Mouse (Mus musculus): ENCODE measurements around the gene Vmn2r91. TPM values are rescaled to one million over a fixed set of nuclear protein-coding genes. Genes with fewer than 3 reads are reported as not detected.
"Not testable (repeated sequence)": the region's sequence is repeated elsewhere in the genome, so short reads cannot be mapped to it uniquely, and the experiment has no call there.

Vmn2r91 gene
- not detected in 2 replicates for polyA plus RNA-seq (2011; ENCODE audit: insufficient read depth, insufficient read length, low read depth, missing spikeins)

DNA sequence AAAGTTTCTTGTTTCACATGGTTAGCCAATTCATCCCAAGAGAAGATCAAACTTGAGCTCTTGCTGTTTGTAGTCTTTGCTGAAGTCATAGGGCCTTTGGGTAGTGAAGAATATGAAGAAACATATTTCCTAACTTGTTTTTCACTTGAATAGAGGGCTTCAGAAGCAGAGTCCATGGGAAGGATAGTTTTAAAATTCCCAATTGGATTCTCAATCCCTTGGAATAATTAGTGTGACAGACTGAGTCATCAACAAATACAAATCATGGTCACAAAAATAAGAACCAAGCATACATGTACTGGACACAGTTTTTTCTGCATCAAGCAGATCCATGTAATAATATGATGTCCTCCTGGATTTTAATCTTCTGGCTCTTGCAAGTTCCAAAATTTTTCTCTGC is at the start of gene Vmn2r91:
Vmn2r91 (plus strand) TSS at position 301 of the 400 bp plus-strand sequence.
- not testable (repeated sequence) for H3K27ac ChIP-seq (ENCODE audit: insufficient read depth, low read length); H3K9ac ChIP-seq (ENCODE audit: low read depth, poor library complexity, severe bottlenecking); H3K4me3 ChIP-seq (ENCODE audit: low read depth, low read length); H3K27me3 ChIP-seq (ENCODE audit: control insufficient read depth, insufficient read depth, low read length, poor library complexity, severe bottlenecking); H3K36me3 ChIP-seq (ENCODE audit: control insufficient read depth, insufficient read depth, low read length, poor library complexity, severe bottlenecking); H3K4me1 ChIP-seq (ENCODE audit: control insufficient read depth, insufficient read depth, low read length); H3K9me3 ChIP-seq (replicated peaks; ENCODE audit: control insufficient read depth, insufficient read depth, low read length, poor library complexity, severe bottlenecking)

- Histone ChIP-seq H3K9me3 (replicated peaks; ENCODE audit: control insufficient read depth, insufficient read depth, low read length, poor library complexity, severe bottlenecking) (no peaks in the 10 kb centered on the region), H3K36me3 (ENCODE audit: control insufficient read depth, insufficient read depth, low read length, poor library complexity, severe bottlenecking) (no peaks in the 10 kb centered on the region), H3K4me1 (ENCODE audit: control insufficient read depth, insufficient read depth, low read length) (no peaks in the 10 kb centered on the region), H3K9ac (ENCODE audit: low read depth, poor library complexity, severe bottlenecking) (no peak within 1 kb of the TSS), H3K4me3 (ENCODE audit: low read depth, low read length) (no peak within 1 kb of the TSS), H3K27me3 (ENCODE audit: control insufficient read depth, insufficient read depth, low read length, poor library complexity, severe bottlenecking) (no peaks in the 10 kb centered on the region), H3K27ac (ENCODE audit: insufficient read depth, low read length) (no peak within 1 kb of the TSS)
- no peak for TF ChIP-seq CTCF (IDR thresholded peaks at IDR 0.05; ENCODE audit: low read depth, low read length)
- TF ChIP-seq POLR2A (IDR thresholded peaks at IDR 0.05; ENCODE audit: insufficient read depth, low read length), result no peak
- TF ChIP-seq EP300 (IDR thresholded peaks at IDR 0.05; ENCODE audit: insufficient read depth, low read depth, low read length), result no peak
Observed at GRCm38 (mm10) chr17:18049124-18049523, 35.7 kb upstream of the Vmn2r91 start, which contains the start of gene Vmn2r124. Gene Vmn2r124, plus strand, starts transcription at chr17:18049424.

DNA sequence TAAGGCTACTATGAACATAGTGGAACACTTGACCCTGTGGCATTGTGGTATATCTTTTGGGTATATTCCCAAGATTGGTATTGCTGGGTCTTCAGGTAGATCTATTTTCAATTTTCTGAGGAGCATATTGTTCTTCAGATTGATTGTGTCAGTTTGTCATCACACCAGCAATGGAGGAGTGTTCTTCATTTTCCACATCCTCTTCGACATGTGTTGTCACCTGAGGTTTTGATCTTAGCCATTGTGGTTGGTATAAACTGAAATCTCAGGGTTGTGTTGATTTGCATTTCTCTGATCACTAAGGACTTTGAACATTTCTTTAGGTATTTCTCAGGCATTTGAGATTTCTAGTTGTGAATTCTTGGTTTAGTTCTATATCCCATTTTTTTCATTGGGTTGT is 10.8 kb downstream of the Vmn2r91 start:
- H3K27me3 ChIP-seq (ENCODE audit: control insufficient read depth, insufficient read depth, low read length, poor library complexity, severe bottlenecking); H3K4me3 ChIP-seq (ENCODE audit: low read depth, low read length); H3K27ac ChIP-seq (ENCODE audit: insufficient read depth, low read length); H3K4me1 ChIP-seq (ENCODE audit: control insufficient read depth, insufficient read depth, low read length); H3K9ac ChIP-seq (ENCODE audit: low read depth, poor library complexity, severe bottlenecking); H3K36me3 ChIP-seq (ENCODE audit: control insufficient read depth, insufficient read depth, low read length, poor library complexity, severe bottlenecking); H3K9me3 ChIP-seq (replicated peaks; ENCODE audit: control insufficient read depth, insufficient read depth, low read length, poor library complexity, severe bottlenecking): not testable (repeated sequence)

- not testable (repeated sequence) for H3K9ac ChIP-seq (ENCODE audit: low read depth, poor library complexity, severe bottlenecking); H3K4me1 ChIP-seq (ENCODE audit: control insufficient read depth, insufficient read depth, low read length); H3K27me3 ChIP-seq (ENCODE audit: control insufficient read depth, insufficient read depth, low read length, poor library complexity, severe bottlenecking); H3K27ac ChIP-seq (ENCODE audit: insufficient read depth, low read length); H3K9me3 ChIP-seq (replicated peaks; ENCODE audit: control insufficient read depth, insufficient read depth, low read length, poor library complexity, severe bottlenecking); H3K4me3 ChIP-seq (ENCODE audit: low read depth, low read length); H3K36me3 ChIP-seq (ENCODE audit: control insufficient read depth, insufficient read depth, low read length, poor library complexity, severe bottlenecking)
Observed at GRCm38 (mm10) chr17:18102265-18102664, 17.4 kb downstream of the Vmn2r91 start.

- H3K27ac ChIP-seq (ENCODE audit: insufficient read depth, low read length); H3K9ac ChIP-seq (ENCODE audit: low read depth, poor library complexity, severe bottlenecking); H3K27me3 ChIP-seq (ENCODE audit: control insufficient read depth, insufficient read depth, low read length, poor library complexity, severe bottlenecking); H3K9me3 ChIP-seq (replicated peaks; ENCODE audit: control insufficient read depth, insufficient read depth, low read length, poor library complexity, severe bottlenecking); H3K4me1 ChIP-seq (ENCODE audit: control insufficient read depth, insufficient read depth, low read length); H3K36me3 ChIP-seq (ENCODE audit: control insufficient read depth, insufficient read depth, low read length, poor library complexity, severe bottlenecking); H3K4me3 ChIP-seq (ENCODE audit: low read depth, low read length): not testable (repeated sequence)
Observed at GRCm38 (mm10) chr17:18151587-18151986, 66.8 kb downstream of the Vmn2r91 start, which contains the start of gene Vmn2r92. Gene Vmn2r92, plus strand, starts transcription at chr17:18151887.

DNA sequence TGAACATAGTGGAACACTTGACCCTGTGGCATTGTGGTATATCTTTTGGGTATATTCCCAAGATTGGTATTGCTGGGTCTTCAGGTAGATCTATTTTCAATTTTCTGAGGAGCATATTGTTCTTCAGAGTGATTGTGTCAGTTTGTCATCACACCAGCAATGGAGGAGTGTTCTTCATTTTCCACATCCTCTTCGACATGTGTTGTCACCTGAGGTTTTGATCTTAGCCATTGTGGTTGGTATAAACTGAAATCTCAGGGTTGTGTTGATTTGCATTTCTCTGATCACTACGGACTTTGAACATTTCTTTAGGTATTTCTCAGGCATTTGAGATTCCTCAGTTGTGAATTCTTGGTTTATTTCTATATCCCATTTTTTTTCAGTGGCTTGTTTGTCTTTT is 76.4 kb downstream of the Vmn2r91 start:
- not testable (repeated sequence) for H3K4me3 ChIP-seq (ENCODE audit: low read depth, low read length); H3K9me3 ChIP-seq (replicated peaks; ENCODE audit: control insufficient read depth, insufficient read depth, low read length, poor library complexity, severe bottlenecking); H3K36me3 ChIP-seq (ENCODE audit: control insufficient read depth, insufficient read depth, low read length, poor library complexity, severe bottlenecking); H3K27me3 ChIP-seq (ENCODE audit: control insufficient read depth, insufficient read depth, low read length, poor library complexity, severe bottlenecking); H3K4me1 ChIP-seq (ENCODE audit: control insufficient read depth, insufficient read depth, low read length); H3K27ac ChIP-seq (ENCODE audit: insufficient read depth, low read length); H3K9ac ChIP-seq (ENCODE audit: low read depth, poor library complexity, severe bottlenecking)

Other genes with a start within 250 kb of the Vmn2r91 start
- gene Has1, start 229.8 kb upstream of the Vmn2r91 start, polyA plus RNA-seq (2011; ENCODE audit: insufficient read depth, insufficient read length, low read depth, missing spikeins), result not detected in 2 replicates
- gene Fpr1, start 201.1 kb upstream of the Vmn2r91 start, polyA plus RNA-seq (2011; ENCODE audit: insufficient read depth, insufficient read length, low read depth, missing spikeins), result not detected in 2 replicates
- not detected in 2 replicates for gene Fpr2, start 197.2 kb upstream of the Vmn2r91 start, polyA plus RNA-seq (2011; ENCODE audit: insufficient read depth, insufficient read length, low read depth, missing spikeins)
- gene Fpr3, start 197.2 kb upstream of the Vmn2r91 start, polyA plus RNA-seq (2011; ENCODE audit: insufficient read depth, insufficient read length, low read depth, missing spikeins), result not detected in 2 replicates
- gene Fpr-rs4, start 63.3 kb upstream of the Vmn2r91 start, polyA plus RNA-seq (2011; ENCODE audit: insufficient read depth, insufficient read length, low read depth, missing spikeins), result not detected in 2 replicates
- gene Vmn2r124, start 35.6 kb upstream of the Vmn2r91 start, polyA plus RNA-seq (2011; ENCODE audit: insufficient read depth, insufficient read length, low read depth, missing spikeins), result 0.13 and 0.20 TPM in 2 replicates
- not detected in 2 replicates for gene Vmn2r92, start 66.9 kb downstream of the Vmn2r91 start, polyA plus RNA-seq (2011; ENCODE audit: insufficient read depth, insufficient read length, low read depth, missing spikeins)
- 0.26 TPM in 1 of 2 replicates, not detected in the other for gene Vmn2r94, start 192.7 kb downstream of the Vmn2r91 start, polyA plus RNA-seq (2011; ENCODE audit: insufficient read depth, insufficient read length, low read depth, missing spikeins)
- gene Vmn2r93, start 213.1 kb downstream of the Vmn2r91 start, polyA plus RNA-seq (2011; ENCODE audit: insufficient read depth, insufficient read length, low read depth, missing spikeins), result not detected in 2 replicates

All from ES-Bruce4 (cell line).